ENCODE assay signal across 8 mouse cellular contexts in genomic region chr5:123075576-123076418, GRCm38 (mm10). TPM values are rescaled to one million over a fixed set of nuclear protein-coding genes. Genes with fewer than 3 reads are reported as not detected.
DNase-seq lines count a peak whose midpoint lies in the region; ATAC-seq and TF ChIP-seq lines count a peak whose summit lies in the region.

No protein-coding gene starts in this region.

- POLR2A ChIA-PET in Patski (lab: Charles Lee): interaction anchor here (0.7 to 1.1 kb wide), 3 partner anchors 16 to 81 kb away, joined by 3 to 4 read pairs (median 3); no protein-coding TSS in a partner anchor

- peak; percentile 87 for ATAC-seq in Patski
- ATAC-seq in hindbrain, embryonic 12.5 days (ENCODE audit: low FRiP score): peak; percentile 93

- WGBS in hindbrain, embryonic 12.5 days: 8% methylated on average over 40 of the region's 45 CpGs

- no peaks in the 10 kb centered on the region for H3K36me3 ChIP-seq in hindbrain, embryonic 12.5 days

- no peaks in the 10 kb centered on the region for H3K27me3 ChIP-seq in Patski
- H3K27me3 ChIP-seq in hindbrain, embryonic 12.5 days: no peaks in the 10 kb centered on the region

- H3K4me1 ChIP-seq in hindbrain, embryonic 12.5 days: peaks cover 20% of the 10 kb centered on the region

- H3K4me3 ChIP-seq in hindbrain, embryonic 12.5 days: peak overlapping the region; percentile 78

- peak overlapping the region; percentile 82 for H3K9ac ChIP-seq in hindbrain, embryonic 12.5 days

- peak overlapping the region; percentile 94 for H3K4me2 ChIP-seq in hindbrain, embryonic 12.5 days (replicated peaks)

- H3K9me3 ChIP-seq in hindbrain, embryonic 12.5 days (replicated peaks): 0 out of 2 replicates have a peak, but pooled peaks cover 6% of the 10 kb centered on the region

- CTCF ChIA-PET in Patski (lab: Charles Lee): interaction anchor here (1.1 to 2.4 kb wide), 3 partner anchors 35 to 96 kb away, joined by 3 to 7 read pairs (median 3); no protein-coding TSS in a partner anchor

- peak overlapping the region; percentile 46 for H3K27ac ChIP-seq in hindbrain, embryonic 12.5 days

- no peak for TF ChIP-seq CTCF in Patski (IDR thresholded peaks at IDR 0.05)

- DNase-seq in Patski (ENCODE audit: low read depth, low spot score): no peak
- DNase-seq in cerebellum, postnatal 10 days: peak; percentile 98
- DNase-seq in frontal cortex, postnatal 10 days (ENCODE audit: low spot score in 2 of 2): peak; percentile 85 to 90
- peak; percentile 84 to 92 for DNase-seq in layer of hippocampus, postnatal 14 days (ENCODE audit: low spot score in 2 of 2)
- DNase-seq in lung, postnatal 10 days: peak; percentile 94
- DNase-seq in ovary, postnatal 14 days (ENCODE audit: low spot score): peak; percentile 92
- peak; percentile 94 to 98 for DNase-seq in thymus, postnatal 10 days (ENCODE audit: low spot score in 2 of 2)

- in situ Hi-C loops in Patski (cut with MboI; ENCODE audit: low pct_unique_long_range_greater_than_20kb): no loop called here

RNA-seq across cellular contexts. Expression of gene Tmem120b, which starts 7.6 kb away (rescaled TPM):
- polyA plus RNA-seq in Patski (2021): 8.1 TPM
- 14.3 and 17.8 TPM in 2 replicates for polyA plus RNA-seq in hindbrain, embryonic 12.5 days (2016; fragmentation: Nextera tagmentation; extraction: Ambion mirVana)
- 10 to 100 TPM; 20.1 to 20.3 TPM for total RNA-seq in layer of hippocampus, postnatal 14 days (2021)

RNA-seq across cellular contexts. Expression of gene Morn3, which starts 29.0 kb away (rescaled TPM):
- polyA plus RNA-seq in Patski (2021): 0.32 TPM
- 0.35 and 0.73 TPM in 2 replicates for polyA plus RNA-seq in hindbrain, embryonic 12.5 days (2016; fragmentation: Nextera tagmentation; extraction: Ambion mirVana)
- total RNA-seq in layer of hippocampus, postnatal 14 days (2021): under 1 TPM; 0.62 to 0.79 TPM

RNA-seq across cellular contexts. Expression of gene Rhof, which starts 56.7 kb away (rescaled TPM):
- 0.33 TPM for polyA plus RNA-seq in Patski (2021)
- polyA plus RNA-seq in hindbrain, embryonic 12.5 days (2016; fragmentation: Nextera tagmentation; extraction: Ambion mirVana): 2.6 and 2.8 TPM in 2 replicates
- total RNA-seq in layer of hippocampus, postnatal 14 days (2021): 10 to 100 TPM; 42.3 to 42.9 TPM
